In genomic region chr11:98889977-98890376, GRCm38 (mm10) we compare ENCODE assay signal across 25 mouse cellular contexts. TPM values are rescaled to one million over a fixed set of nuclear protein-coding genes. Genes with fewer than 3 reads are reported as not detected.
"Had no signal": no experiment of that assay in that cellular context is flagged by ENCODE, and none has a peak within 500 bp of the region (broad histone marks: within the 10 kb centered on the region; RNA-seq: fewer than 3 reads in every experiment).

No protein-coding gene starts in this region.

- H3K4me1 ChIP-seq: heart, embryonic 13.5 days; heart, embryonic 15.5 days; hindbrain, embryonic 13.5 days; hindbrain, embryonic 15.5 days; kidney, embryonic 15.5 days; limb, embryonic 15.5 days had no signal

- H3K9ac ChIP-seq: heart, embryonic 13.5 days; heart, embryonic 15.5 days; hindbrain, embryonic 13.5 days; hindbrain, embryonic 15.5 days; kidney, embryonic 15.5 days; limb, embryonic 13.5 days; limb, embryonic 15.5 days had no signal

- H3K4me2 ChIP-seq: heart, embryonic 13.5 days; heart, embryonic 15.5 days; hindbrain, embryonic 13.5 days; hindbrain, embryonic 15.5 days; kidney, embryonic 15.5 days; limb, embryonic 13.5 days; limb, embryonic 15.5 days had no signal

- H3K4me3 ChIP-seq: gastrocnemius, adult 2 months; heart, embryonic 10.5 days; heart, embryonic 13.5 days; heart, embryonic 15.5 days; hindbrain, embryonic 13.5 days; hindbrain, embryonic 15.5 days; kidney, embryonic 15.5 days; layer of hippocampus, adult 2 months; limb, embryonic 13.5 days; limb, embryonic 15.5 days had no signal

- H3K27ac ChIP-seq: gastrocnemius, adult 2 months; heart, embryonic 10.5 days; heart, embryonic 13.5 days; heart, embryonic 15.5 days; hindbrain, embryonic 13.5 days; hindbrain, embryonic 15.5 days; hindbrain, postnatal 0 days; kidney, embryonic 15.5 days; kidney, postnatal 0 days; layer of hippocampus, adult 2 months; limb, embryonic 13.5 days; limb, embryonic 15.5 days had no signal

- ATAC-seq: hindbrain, postnatal 0 days; intestine, embryonic 16.5 days had no signal

- H3K27me3 ChIP-seq: heart, embryonic 13.5 days; heart, embryonic 15.5 days; hindbrain, embryonic 13.5 days; hindbrain, embryonic 15.5 days; kidney, embryonic 15.5 days; limb, embryonic 13.5 days; limb, embryonic 15.5 days had no signal

- DNase-seq: gastrocnemius, adult 2 months; gastrocnemius, postnatal 10 days; gastrocnemius, postnatal 25 days; heart, adult 18-20 months; heart, postnatal 14 days; heart, postnatal 36 days; kidney, adult 11 months; kidney, adult 2 months; kidney, adult 9 months; kidney, postnatal 25 days; kidney, postnatal 4 days; left cerebral cortex, postnatal 4 days had no signal

- H3K9me3 ChIP-seq: heart, embryonic 10.5 days; heart, embryonic 15.5 days; hindbrain, embryonic 13.5 days; hindbrain, embryonic 15.5 days; kidney, embryonic 15.5 days; limb, embryonic 15.5 days had no signal

RNA-seq across cellular contexts. Expression of gene Rapgefl1, which starts 53.4 kb away (rescaled TPM):
- total RNA-seq: granulocyte monocyte progenitor cell, adult 5-6 weeks had no signal
